Mouse (Mus musculus) activated CD4-positive, CD25-positive, alpha-beta regulatory T cell, adult 4 months (primary cell): ENCODE results near the gene Phgr1. TPM values are rescaled to one million over a fixed set of nuclear protein-coding genes. Genes with fewer than 3 reads are reported as not detected.

Experiments
- ATAC-seq: one replicate; pipeline ENCODE4 v1.8.0; 2017
- polyA plus RNA-seq, 2 experiments: library from polyadenylated mRNA; unstranded; fragments of 100-300 nt; shearing (Covaris generic); gene quantifications; one replicate each; pipeline ENCODE4 v1.2.1; 2017

Phgr1 gene
- not detected for polyA plus RNA-seq

- no peak for ATAC-seq
Observed at GRCm38 (mm10) chr2:118772158-118772874, at the start of gene Phgr1. Gene Phgr1, plus strand, starts transcription at chr2:118772769.

- ATAC-seq, result no peak
Observed at GRCm38 (mm10) chr2:118723693-118724486, 48.7 kb upstream of the Phgr1 start.

GRCm38 (mm10) chr2:118725511-118725910 is 47.1 kb upstream of the Phgr1 start:
- no peak for ATAC-seq

GRCm38 (mm10) chr2:118726873-118727272 is 45.7 kb upstream of the Phgr1 start:
- ATAC-seq, result no peak

- peak; percentile 6 for ATAC-seq
Observed at GRCm38 (mm10) chr2:118727911-118728310, 44.7 kb upstream of the Phgr1 start.

GRCm38 (mm10) chr2:118728337-118728736 is 44.2 kb upstream of the Phgr1 start, which contains the start of gene Plcb2:
Gene Plcb2, minus strand, starts transcription at chr2:118728438.
- ATAC-seq, result peak; percentile 81

- ATAC-seq, result no peak
Observed at GRCm38 (mm10) chr2:118729194-118729593, 43.4 kb upstream of the Phgr1 start.

- no peak for ATAC-seq
Observed at GRCm38 (mm10) chr2:118729816-118730621, 42.5 kb upstream of the Phgr1 start.

GRCm38 (mm10) chr2:118730622-118730915 is 42.0 kb upstream of the Phgr1 start:
- no peak for ATAC-seq

- no peak for ATAC-seq
Observed at GRCm38 (mm10) chr2:118731981-118732380, 40.6 kb upstream of the Phgr1 start.

- ATAC-seq, result no peak
Observed at GRCm38 (mm10) chr2:118733341-118733740, 39.2 kb upstream of the Phgr1 start.

GRCm38 (mm10) chr2:118740341-118740740 is 32.2 kb upstream of the Phgr1 start:
- ATAC-seq, result no peak

GRCm38 (mm10) chr2:118741183-118741582 is 31.4 kb upstream of the Phgr1 start:
- ATAC-seq, result no peak

- ATAC-seq, result no peak
Observed at GRCm38 (mm10) chr2:118743261-118743943, 29.2 kb upstream of the Phgr1 start.

- no peak for ATAC-seq
Observed at GRCm38 (mm10) chr2:118744621-118745020, 27.9 kb upstream of the Phgr1 start.

- peak; percentile 88 for ATAC-seq
Observed at GRCm38 (mm10) chr2:118745232-118745884, 27.2 kb upstream of the Phgr1 start, which contains the start of gene Inafm2. Gene Inafm2, plus strand, starts transcription at chr2:118745758.

GRCm38 (mm10) chr2:118745915-118746901 is 26.4 kb upstream of the Phgr1 start:
- ATAC-seq, result peak; percentile 20

- ATAC-seq, result no peak
Observed at GRCm38 (mm10) chr2:118747301-118747960, 25.1 kb upstream of the Phgr1 start.

- no peak for ATAC-seq
Observed at GRCm38 (mm10) chr2:118749341-118749884, 23.2 kb upstream of the Phgr1 start.

GRCm38 (mm10) chr2:118750476-118750875 is 22.1 kb upstream of the Phgr1 start:
- ATAC-seq, result no peak
